Mouse (Mus musculus) spleen, adult 18-20 months (tissue): ENCODE measurements around the gene Ctss.
A peak's percentile ranks its signal among the peaks of the same experiment; 100 is the strongest.

ENCODE experiments used
- DNase-seq, 2 experiments: peaks; one replicate each; pipeline ENCODE4 v3.0.0; 2022; ENCODE audit warnings: mixed read lengths in 2 of 2

Gene Ctss

GRCm38 (mm10) chr3:95526622-95527211 is at the start of gene Ctss:
Gene Ctss, plus strand, starts transcription at chr3:95526786.
- DNase-seq, result peak in 1 of 2 experiments; percentile 57

- DNase-seq, result no peak
Observed at GRCm38 (mm10) chr3:95478966-95479365, 47.6 kb upstream of the Ctss start.

- no peak for DNase-seq
Observed at GRCm38 (mm10) chr3:95486421-95486820, 40.2 kb upstream of the Ctss start.

- no peak for DNase-seq
Observed at GRCm38 (mm10) chr3:95488679-95489078, 37.9 kb upstream of the Ctss start.

- no peak for DNase-seq
Observed at GRCm38 (mm10) chr3:95490238-95490637, 36.3 kb upstream of the Ctss start.

GRCm38 (mm10) chr3:95494342-95494741 is 32.2 kb upstream of the Ctss start:
- peak; percentile 25 to 69 for DNase-seq

- no peak for DNase-seq
Observed at GRCm38 (mm10) chr3:95498229-95498628, 28.4 kb upstream of the Ctss start.

- DNase-seq, result no peak
Observed at GRCm38 (mm10) chr3:95499024-95499423, 27.6 kb upstream of the Ctss start, which contains the start of gene Ctsk. Gene Ctsk, plus strand, starts transcription at chr3:95499256.

- DNase-seq, result no peak
Observed at GRCm38 (mm10) chr3:95499496-95500140, 27.0 kb upstream of the Ctss start.

GRCm38 (mm10) chr3:95502312-95502711 is 24.3 kb upstream of the Ctss start:
- DNase-seq, result no peak

GRCm38 (mm10) chr3:95509348-95509747 is 17.2 kb upstream of the Ctss start:
- no peak for DNase-seq

GRCm38 (mm10) chr3:95511611-95512180 is 14.9 kb upstream of the Ctss start:
- no peak for DNase-seq

- no peak for DNase-seq
Observed at GRCm38 (mm10) chr3:95516614-95517041, 10.0 kb upstream of the Ctss start.

GRCm38 (mm10) chr3:95517493-95517898 is 9.1 kb upstream of the Ctss start:
- peak in 1 of 2 experiments; percentile 68 for DNase-seq

- no peak for DNase-seq
Observed at GRCm38 (mm10) chr3:95518891-95519290, 7.7 kb upstream of the Ctss start.

- no peak for DNase-seq
Observed at GRCm38 (mm10) chr3:95519315-95519714, 7.3 kb upstream of the Ctss start.

- DNase-seq, result no peak
Observed at GRCm38 (mm10) chr3:95520100-95520499, 6.5 kb upstream of the Ctss start.

GRCm38 (mm10) chr3:95521168-95521567 is 5.4 kb upstream of the Ctss start:
- peak; percentile 43 to 45 for DNase-seq

- no peak for DNase-seq
Observed at GRCm38 (mm10) chr3:95523662-95524061, 2.9 kb upstream of the Ctss start.

- no peak for DNase-seq
Observed at GRCm38 (mm10) chr3:95524673-95525072, 1.9 kb upstream of the Ctss start.

GRCm38 (mm10) chr3:95526111-95526510 is 475 bp upstream of the Ctss start:
- DNase-seq, result no peak

GRCm38 (mm10) chr3:95529814-95530213 is 3.2 kb downstream of the Ctss start:
- DNase-seq, result no peak

- DNase-seq, result no peak
Observed at GRCm38 (mm10) chr3:95531025-95531424, 4.4 kb downstream of the Ctss start.

- no peak for DNase-seq
Observed at GRCm38 (mm10) chr3:95533364-95533763, 6.8 kb downstream of the Ctss start.
